Mouse (Mus musculus): Measurements from ENCODE around the gene Mink1. TPM values are rescaled to one million over a fixed set of nuclear protein-coding genes. Genes with fewer than 3 reads are reported as not detected.
"Not testable (repeated sequence)": the region's sequence is repeated elsewhere in the genome, so short reads cannot be mapped to it uniquely, and the experiment has no call there.

Gene Mink1
- polyA plus RNA-seq, 1 experiment from 2014 or later = 19.5 TPM

DNA sequence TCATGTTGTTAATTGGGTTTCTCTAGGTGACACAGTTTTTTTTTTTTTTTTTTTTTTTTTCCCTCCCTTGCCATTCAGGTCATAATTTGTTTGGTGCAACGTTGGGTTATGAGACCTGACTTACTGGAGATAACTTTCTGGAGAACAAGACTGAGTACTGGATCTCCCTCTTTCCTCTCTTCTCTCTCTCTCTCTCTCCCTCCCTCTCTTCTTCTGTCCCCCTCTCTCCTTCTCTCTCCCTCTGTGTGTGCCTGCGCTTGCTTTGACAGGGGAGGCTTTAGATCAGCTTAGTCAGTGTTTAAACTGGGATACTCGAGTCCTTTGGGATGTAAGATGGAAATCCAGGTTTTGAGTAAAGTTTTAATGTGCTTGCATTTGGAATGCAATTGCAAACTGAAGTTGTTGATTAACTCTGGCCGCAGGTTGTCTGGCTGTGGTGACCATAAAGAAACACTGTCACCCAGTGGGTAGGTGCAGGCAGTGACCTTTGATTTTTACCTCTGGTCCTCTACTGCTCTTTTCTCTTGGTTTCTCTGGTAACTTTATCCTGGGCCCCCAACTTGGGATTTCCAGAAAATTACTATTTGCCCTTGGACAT is 1.7 kb downstream of the Mink1 start:
- no peak for DNase-seq (ENCODE audit: low spot score)
- no peak overlapping the region for H3K27ac ChIP-seq
- ATAC-seq (ENCODE audit: low FRiP score) = no peak

GRCm38 (mm10) chr11:70566586-70566985 is 3.9 kb downstream of the Mink1 start:
- Histone ChIP-seq H3K4me3 (replicated peaks; ENCODE audit: low read length) (no peak overlapping the region), H3K9ac (no peak overlapping the region), H3K4me1 (replicated peaks; ENCODE audit: control insufficient read depth, insufficient read depth, low read length) (peaks cover 30% of the 10 kb centered on the region), H3K36me3 (replicated peaks; ENCODE audit: control insufficient read depth, insufficient read depth) (0 out of 2 replicates have a peak, but pooled peaks cover 10% of the 10 kb centered on the region), H3K4me2 (replicated peaks) (no peak overlapping the region), H3K9me3 (ENCODE audit: control insufficient read depth, low read length) (no peaks in the 10 kb centered on the region), H3K27ac (no peak overlapping the region), H3K27me3 (ENCODE audit: control insufficient read depth, insufficient read depth, low read length) (no peaks in the 10 kb centered on the region)
- WGBS = 60% methylated on average over 7 of the region's 7 CpGs
- DNase-seq (ENCODE audit: low spot score) (no peak), ATAC-seq (ENCODE audit: low FRiP score) (no peak)

More for the DNA sequence above, 1.7 kb downstream of the Mink1 start:
- Histone ChIP-seq H3K9ac (peak overlapping the region; percentile 94), H3K4me1 (replicated peaks; ENCODE audit: control insufficient read depth, insufficient read depth, low read length) (peaks cover 30% of the 10 kb centered on the region), H3K4me3 (replicated peaks; ENCODE audit: low read length) (peak overlapping the region; percentile 97), H3K36me3 (replicated peaks; ENCODE audit: control insufficient read depth, insufficient read depth) (0 out of 2 replicates have a peak, but pooled peaks cover 10% of the 10 kb centered on the region), H3K27me3 (ENCODE audit: control insufficient read depth, insufficient read depth, low read length) (no peaks in the 10 kb centered on the region), H3K9me3 (ENCODE audit: control insufficient read depth, low read length) (no peaks in the 10 kb centered on the region), H3K4me2 (replicated peaks) (peak overlapping the region; percentile 69)
- 52% methylated on average over 4 of the region's 4 CpGs for WGBS

DNA sequence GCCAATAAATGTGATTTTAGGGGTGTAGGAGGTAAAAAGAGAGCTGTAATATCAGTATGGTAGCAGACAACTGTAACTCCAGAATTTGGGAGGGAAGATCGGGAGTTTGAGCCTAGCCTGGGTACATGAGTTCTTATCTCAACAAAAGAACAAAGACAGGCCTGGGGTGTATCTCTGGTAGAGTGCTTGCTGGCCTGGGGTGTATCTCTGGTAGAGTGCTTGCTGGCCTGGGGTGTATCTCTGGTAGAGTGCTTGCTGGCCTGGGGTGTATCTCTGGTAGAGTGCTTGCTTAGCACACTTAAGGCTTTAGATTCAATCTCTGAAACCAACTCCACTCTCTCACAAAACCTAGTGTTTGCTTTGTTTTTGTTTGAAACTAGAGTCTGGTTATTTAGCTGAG is 7.9 kb downstream of the Mink1 start:
- H3K9me3 ChIP-seq (ENCODE audit: control insufficient read depth, low read length); ATAC-seq (ENCODE audit: low FRiP score); H3K4me3 ChIP-seq (replicated peaks; ENCODE audit: low read length); DNase-seq (ENCODE audit: low spot score); H3K4me2 ChIP-seq (replicated peaks); H3K27me3 ChIP-seq (ENCODE audit: control insufficient read depth, insufficient read depth, low read length); H3K27ac ChIP-seq; H3K9ac ChIP-seq: not testable (repeated sequence)
- H3K4me1 ChIP-seq (replicated peaks; ENCODE audit: control insufficient read depth, insufficient read depth, low read length) = 0 out of 2 replicates have a peak, but pooled peaks cover 17% of the 10 kb centered on the region
- WGBS = 94% methylated on average over 1 of the region's 1 CpGs
- 0 out of 2 replicates have a peak, but pooled peaks cover 10% of the 10 kb centered on the region for H3K36me3 ChIP-seq (replicated peaks; ENCODE audit: control insufficient read depth, insufficient read depth)

DNA sequence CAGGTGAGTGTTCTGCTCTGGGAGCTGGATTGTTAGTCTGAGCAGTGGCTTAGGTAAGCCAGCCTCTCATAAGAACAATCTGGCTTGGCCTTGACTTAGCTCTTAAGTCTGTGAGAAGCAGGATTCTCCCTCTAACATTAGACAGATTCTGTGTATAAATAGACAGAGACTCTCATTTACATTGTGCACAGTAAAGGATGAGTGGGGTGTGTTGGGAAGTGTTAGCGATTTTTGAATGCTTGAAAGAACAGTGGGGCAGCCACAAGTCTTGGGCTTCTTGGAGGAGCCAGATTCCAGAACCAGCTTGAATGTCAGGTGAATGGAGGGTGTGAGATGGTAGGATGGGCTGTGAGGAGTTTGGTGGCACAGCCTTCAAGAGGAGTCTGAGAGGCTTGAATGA is 9.0 kb downstream of the Mink1 start:
- ATAC-seq (ENCODE audit: low FRiP score) = no peak
- WGBS = 100% methylated on average over 1 of the region's 1 CpGs

GRCm38 (mm10) chr11:70572348-70572902 is 9.7 kb downstream of the Mink1 start:
- Histone ChIP-seq H3K4me2 (replicated peaks) (no peak overlapping the region), H3K36me3 (replicated peaks; ENCODE audit: control insufficient read depth, insufficient read depth) (0 out of 2 replicates have a peak, but pooled peaks cover 7% of the 10 kb centered on the region), H3K4me3 (replicated peaks; ENCODE audit: low read length) (no peak overlapping the region), H3K9ac (no peak overlapping the region), H3K27ac (no peak overlapping the region), H3K4me1 (replicated peaks; ENCODE audit: control insufficient read depth, insufficient read depth, low read length) (peaks cover 16% of the 10 kb centered on the region; the same call in 1 of the 2 replicates), H3K27me3 (ENCODE audit: control insufficient read depth, insufficient read depth, low read length) (no peaks in the 10 kb centered on the region), H3K9me3 (ENCODE audit: control insufficient read depth, low read length) (no peaks in the 10 kb centered on the region)
- WGBS = 54% methylated on average over 5 of the region's 5 CpGs
- no peak for DNase-seq (ENCODE audit: low spot score)
- ATAC-seq (ENCODE audit: low FRiP score) = no peak

More for the DNA sequence above, 9.0 kb downstream of the Mink1 start:
- no peaks in the 10 kb centered on the region for H3K27me3 ChIP-seq (ENCODE audit: control insufficient read depth, insufficient read depth, low read length)
- no peak overlapping the region for H3K4me2 ChIP-seq (replicated peaks)
- H3K4me1 ChIP-seq (replicated peaks; ENCODE audit: control insufficient read depth, insufficient read depth, low read length) = 0 out of 2 replicates have a peak, but pooled peaks cover 8% of the 10 kb centered on the region
- no peaks in the 10 kb centered on the region for H3K9me3 ChIP-seq (ENCODE audit: control insufficient read depth, low read length)
- no peak for DNase-seq (ENCODE audit: low spot score)
- H3K4me3 ChIP-seq (replicated peaks; ENCODE audit: low read length) = no peak overlapping the region
- no peak overlapping the region for H3K27ac ChIP-seq
- H3K36me3 ChIP-seq (replicated peaks; ENCODE audit: control insufficient read depth, insufficient read depth) = 0 out of 2 replicates have a peak, but pooled peaks cover 7% of the 10 kb centered on the region
- no peak overlapping the region for H3K9ac ChIP-seq

DNA sequence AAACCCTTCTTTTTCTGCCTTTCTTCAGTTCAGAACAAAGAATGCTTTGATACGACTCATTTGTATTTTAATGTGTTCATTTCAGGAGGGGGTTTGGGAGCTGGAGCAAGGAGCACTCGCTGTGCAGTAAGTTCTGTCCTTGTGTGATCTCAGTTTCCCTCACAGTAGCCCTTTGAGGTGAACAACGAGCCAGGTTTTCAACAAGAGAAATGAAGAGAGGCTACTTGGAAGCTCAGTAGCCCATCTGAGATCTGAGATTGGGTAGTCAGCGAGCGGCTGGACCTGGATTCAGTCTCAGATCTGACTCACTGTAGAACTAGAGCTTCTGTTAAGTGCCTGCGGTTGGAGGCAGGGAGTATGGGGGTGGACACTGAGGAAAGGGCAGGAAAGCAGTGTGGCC is 11.2 kb downstream of the Mink1 start:
- H3K27ac ChIP-seq = no peak overlapping the region
- WGBS = 54% methylated on average over 6 of the region's 6 CpGs
- no peak overlapping the region for H3K4me3 ChIP-seq (replicated peaks; ENCODE audit: low read length)
- H3K4me2 ChIP-seq (replicated peaks) = no peak overlapping the region
- no peaks in the 10 kb centered on the region for H3K27me3 ChIP-seq (ENCODE audit: control insufficient read depth, insufficient read depth, low read length)
- no peak overlapping the region for H3K9ac ChIP-seq
- H3K9me3 ChIP-seq (ENCODE audit: control insufficient read depth, low read length) = no peaks in the 10 kb centered on the region
- ATAC-seq (ENCODE audit: low FRiP score) (no peak), DNase-seq (ENCODE audit: low spot score) (no peak)
- H3K36me3 ChIP-seq (replicated peaks; ENCODE audit: control insufficient read depth, insufficient read depth) = no peaks in the 10 kb centered on the region
- H3K4me1 ChIP-seq (replicated peaks; ENCODE audit: control insufficient read depth, insufficient read depth, low read length) = peaks cover 24% of the 10 kb centered on the region

GRCm38 (mm10) chr11:70577201-70577600 is 14.5 kb downstream of the Mink1 start:
- H3K27ac ChIP-seq = no peak overlapping the region
- WGBS = 87% methylated on average over 3 of the region's 3 CpGs
- no peaks in the 10 kb centered on the region for H3K36me3 ChIP-seq (replicated peaks; ENCODE audit: control insufficient read depth, insufficient read depth)
- H3K4me1 ChIP-seq (replicated peaks; ENCODE audit: control insufficient read depth, insufficient read depth, low read length) = peaks cover 20% of the 10 kb centered on the region
- no peak overlapping the region for H3K4me3 ChIP-seq (replicated peaks; ENCODE audit: low read length)
- H3K9me3 ChIP-seq (ENCODE audit: control insufficient read depth, low read length) = no peaks in the 10 kb centered on the region
- no peak overlapping the region for H3K9ac ChIP-seq
- H3K4me2 ChIP-seq (replicated peaks) = no peak overlapping the region
- ATAC-seq (ENCODE audit: low FRiP score) = no peak
- no peaks in the 10 kb centered on the region for H3K27me3 ChIP-seq (ENCODE audit: control insufficient read depth, insufficient read depth, low read length)
- no peak for DNase-seq (ENCODE audit: low spot score)

DNA sequence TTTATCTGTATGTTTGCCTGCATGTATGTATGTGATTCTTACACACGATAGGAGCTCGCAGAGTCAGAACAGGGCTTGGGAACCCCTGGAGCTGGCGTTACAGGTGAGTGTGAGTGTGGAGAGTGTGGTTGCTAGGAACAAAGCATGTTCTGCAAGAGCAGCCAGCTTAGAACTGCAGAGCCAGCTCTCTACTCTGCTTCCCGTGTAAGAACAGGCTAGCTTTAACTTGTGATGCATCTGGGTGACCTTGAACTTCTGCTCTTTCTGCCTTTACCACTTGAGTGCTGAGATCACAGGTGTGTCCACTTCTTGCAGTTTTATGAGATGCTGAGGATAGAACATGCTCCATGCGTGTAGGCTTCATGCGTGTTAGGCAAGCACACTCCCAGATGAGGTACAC is 16.3 kb downstream of the Mink1 start:
- Histone ChIP-seq H3K27ac (no peak overlapping the region), H3K4me1 (replicated peaks; ENCODE audit: control insufficient read depth, insufficient read depth, low read length) (peaks cover 22% of the 10 kb centered on the region), H3K4me3 (replicated peaks; ENCODE audit: low read length) (no peak overlapping the region), H3K9ac (no peak overlapping the region), H3K36me3 (replicated peaks; ENCODE audit: control insufficient read depth, insufficient read depth) (no peaks in the 10 kb centered on the region), H3K27me3 (ENCODE audit: control insufficient read depth, insufficient read depth, low read length) (no peaks in the 10 kb centered on the region), H3K9me3 (ENCODE audit: control insufficient read depth, low read length) (no peaks in the 10 kb centered on the region), H3K4me2 (replicated peaks) (no peak overlapping the region)
- DNase-seq (ENCODE audit: low spot score) (no peak), ATAC-seq (ENCODE audit: low FRiP score) (no peak)
- WGBS = 93% methylated on average over 6 of the region's 6 CpGs

GRCm38 (mm10) chr11:70579710-70580357 is 17.2 kb downstream of the Mink1 start:
- Histone ChIP-seq H3K9ac (no peak overlapping the region), H3K4me2 (replicated peaks) (no peak overlapping the region), H3K36me3 (replicated peaks; ENCODE audit: control insufficient read depth, insufficient read depth) (no peaks in the 10 kb centered on the region), H3K27ac (no peak overlapping the region), H3K9me3 (ENCODE audit: control insufficient read depth, low read length) (no peaks in the 10 kb centered on the region), H3K27me3 (ENCODE audit: control insufficient read depth, insufficient read depth, low read length) (no peaks in the 10 kb centered on the region), H3K4me1 (replicated peaks; ENCODE audit: control insufficient read depth, insufficient read depth, low read length) (peaks cover 25% of the 10 kb centered on the region), H3K4me3 (replicated peaks; ENCODE audit: low read length) (no peak overlapping the region)
- DNase-seq (ENCODE audit: low spot score) (no peak), ATAC-seq (ENCODE audit: low FRiP score) (no peak)
- WGBS = 86% methylated on average over 9 of the region's 9 CpGs

Measured in hindbrain, embryonic 14.5 days (tissue).